Mouse (Mus musculus) small intestine, adult 2 months (tissue): ENCODE data around the gene Phb2. TPM values are rescaled to one million over a fixed set of nuclear protein-coding genes. Genes with fewer than 3 reads are reported as not detected.
A peak's percentile ranks its signal among the peaks of the same experiment; 100 is the strongest.

Source experiments
- H3K27ac ChIP-seq: fragments of 200-500 bp; 2 replicates; pipeline ENCODE4 v1.5.1; 2012; ENCODE audit warnings: low read depth, low read length, control low read depth, inconsistent platforms; ENCODE audit not compliant: insufficient read depth
- H3K27me3 ChIP-seq: fragments of 200-500 bp; 2 replicates; pipeline ENCODE4 v1.6.1; 2012; ENCODE audit warnings: mild to moderate bottlenecking, moderate library complexity, low read length, inconsistent platforms; ENCODE audit not compliant: control insufficient read depth, insufficient read depth
- H3K36me3 ChIP-seq: fragments of 200-500 bp; 2 replicates; pipeline ENCODE4 v1.6.1; 2012; ENCODE audit warnings: mild to moderate bottlenecking, low read length, control low read depth, inconsistent platforms; ENCODE audit not compliant: control insufficient read depth, insufficient read depth
- H3K4me1 ChIP-seq: fragments of 200-500 bp; 2 replicates; pipeline ENCODE4 v1.6.1; 2012; ENCODE audit warnings: low read length, inconsistent platforms, mixed read lengths; ENCODE audit not compliant: control insufficient read depth, insufficient read depth, insufficient read length
- H3K4me3 ChIP-seq: fragments of 200-500 bp; 2 replicates; pipeline ENCODE4 v1.5.1; 2012; ENCODE audit warnings: low read depth, mild to moderate bottlenecking, control low read depth, inconsistent platforms, low read length, moderate library complexity
- CTCF ChIP-seq: fragments of 200-500 bp; IDR thresholded peaks from 2 replicates; pipeline ENCODE4 v1.5.1; 2012; ENCODE audit warnings: low read depth, mild to moderate bottlenecking, control low read depth, inconsistent platforms, low read length, moderate library complexity, mixed read lengths; ENCODE audit not compliant: insufficient replicate concordance, insufficient read length; ENCODE audit errors: extremely low read depth
- POLR2A ChIP-seq: fragments of 200-500 bp; IDR thresholded peaks from 2 replicates; pipeline ENCODE4 v1.6.1; 2012; ENCODE audit warnings: low read depth, mild to moderate bottlenecking, control low read depth, inconsistent platforms, low read length, moderate library complexity
- WGBS: fragments of 180-500 bp; shearing (Covaris S2); methylation state at CpG from one replicate; pipeline ENCODE4 v1.1.7; 2018; 5-methylcytosine and 5-hydroxymethylcytosine counted together
- polyA plus RNA-seq: library from polyadenylated mRNA; depleted of rRNA; stranded (reverse); fragments of >200 nt; gene quantifications from 2 replicates; pipeline ENCODE4 v1.2.3, GENCODE M21; 2012; rRNA removed

Phb2 gene
- polyA plus RNA-seq, 1 experiment: 122 TPM

DNA sequence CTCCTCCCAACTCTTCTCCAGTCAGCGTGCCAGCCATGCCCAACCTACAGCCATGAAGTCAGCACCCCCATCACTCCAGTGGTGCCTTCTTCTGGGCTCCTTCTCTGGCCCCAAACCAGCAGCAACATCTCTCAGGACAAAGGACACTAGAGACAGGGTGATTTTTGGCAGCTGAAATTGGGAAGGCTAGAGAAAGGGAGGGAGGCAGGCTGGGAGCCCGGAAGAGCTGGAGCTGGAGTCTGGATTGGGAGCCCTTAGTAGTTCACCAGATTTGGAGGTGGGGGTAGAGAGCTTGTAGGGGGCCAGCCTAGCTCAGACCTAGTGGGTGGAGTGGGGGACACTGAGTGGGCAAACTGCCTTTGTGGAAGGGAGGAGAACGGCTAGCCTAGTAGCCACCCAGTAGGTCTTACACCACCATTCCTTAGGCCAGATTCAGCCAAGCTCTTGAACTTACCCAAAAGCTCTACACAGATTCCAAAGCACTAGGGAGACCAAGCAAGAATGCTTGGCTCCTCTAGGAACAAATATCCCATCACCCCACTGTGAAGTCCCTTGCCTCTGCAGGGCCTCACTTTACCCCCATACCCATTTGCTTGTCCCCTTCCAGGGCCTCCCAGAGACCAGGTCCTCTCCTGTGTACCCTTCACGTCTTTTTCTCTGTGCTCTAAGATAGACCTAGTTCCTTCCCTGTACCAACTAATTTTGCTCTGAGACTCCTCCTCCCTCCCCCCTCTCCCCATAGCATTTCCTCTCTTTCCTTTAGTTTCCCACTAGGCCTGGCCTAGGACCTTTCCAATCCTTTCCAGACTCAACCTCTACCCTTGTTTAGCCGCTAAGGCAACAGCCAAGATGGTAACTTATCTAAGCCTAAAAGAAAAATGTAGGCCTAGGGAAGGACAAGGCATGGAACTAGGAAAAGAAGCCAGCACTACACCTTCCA lies 46.0 kb downstream of the Phb2 start:
- Histone ChIP-seq H3K4me3 (peak overlapping the region; percentile 37), H3K27ac (peak overlapping the region; percentile 46), H3K4me1 (peaks cover 8% of the 10 kb centered on the region), H3K27me3 (no peaks in the 10 kb centered on the region), H3K36me3 (no peaks in the 10 kb centered on the region)
- WGBS: 69% methylated on average over 5 of the region's 5 CpGs
- TF ChIP-seq CTCF (no peak), POLR2A (no peak)

DNA sequence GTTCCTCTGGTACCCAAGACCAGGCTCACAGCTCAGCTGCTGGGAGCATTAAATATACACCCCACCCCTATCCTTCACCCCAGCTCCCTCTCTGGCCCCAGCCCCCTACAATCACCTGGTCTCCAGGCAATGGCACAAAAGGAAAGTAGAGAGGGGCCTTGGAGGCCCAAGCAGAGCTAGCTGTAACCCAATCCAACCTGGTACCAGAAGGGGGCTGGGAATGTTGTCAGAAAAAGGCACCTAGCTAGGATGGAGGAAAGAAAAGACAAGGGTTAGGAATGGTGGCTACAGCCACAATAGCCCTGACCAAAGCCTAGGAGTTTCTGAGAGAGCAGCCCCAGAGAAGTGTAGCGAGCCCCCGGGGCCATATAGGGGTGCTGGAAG lies 46.7 kb downstream of the Phb2 start:
- Histone ChIP-seq H3K4me1 (peaks cover 8% of the 10 kb centered on the region), H3K27ac (peak overlapping the region; percentile 2; the same call in 1 of the 2 replicates), H3K36me3 (no peaks in the 10 kb centered on the region), H3K4me3 (no peak overlapping the region), H3K27me3 (no peaks in the 10 kb centered on the region)
- WGBS: 39% methylated on average over 2 of the region's 2 CpGs
- TF ChIP-seq POLR2A (no peak), CTCF (no peak)

DNA sequence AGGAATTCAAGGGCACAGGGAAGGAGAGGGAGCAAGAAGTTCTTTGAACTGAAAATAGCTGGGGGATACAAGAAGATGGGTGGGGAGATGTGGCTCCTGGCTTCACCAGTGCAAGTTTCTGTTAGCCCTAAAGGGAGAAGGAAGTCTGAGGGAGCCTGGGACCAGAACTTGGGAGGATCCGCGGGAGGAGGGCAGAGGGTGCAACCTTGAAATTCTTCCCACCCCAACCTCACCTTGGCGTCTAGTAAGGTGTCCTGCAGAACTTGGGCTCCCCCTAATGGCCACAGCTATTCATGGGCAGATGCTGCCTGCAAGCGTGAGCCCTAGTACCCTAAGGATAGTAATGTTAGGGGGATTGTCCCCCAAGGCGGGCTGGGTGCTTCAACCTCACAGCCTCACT lies 47.1 kb downstream of the Phb2 start:
- Histone ChIP-seq H3K27ac (no peak overlapping the region), H3K4me3 (no peak overlapping the region), H3K36me3 (no peaks in the 10 kb centered on the region), H3K27me3 (no peaks in the 10 kb centered on the region), H3K4me1 (peaks cover 7% of the 10 kb centered on the region)
- WGBS: 5% methylated on average over 5 of the region's 5 CpGs
- TF ChIP-seq POLR2A (no peak), CTCF (peak; percentile 90)

DNA sequence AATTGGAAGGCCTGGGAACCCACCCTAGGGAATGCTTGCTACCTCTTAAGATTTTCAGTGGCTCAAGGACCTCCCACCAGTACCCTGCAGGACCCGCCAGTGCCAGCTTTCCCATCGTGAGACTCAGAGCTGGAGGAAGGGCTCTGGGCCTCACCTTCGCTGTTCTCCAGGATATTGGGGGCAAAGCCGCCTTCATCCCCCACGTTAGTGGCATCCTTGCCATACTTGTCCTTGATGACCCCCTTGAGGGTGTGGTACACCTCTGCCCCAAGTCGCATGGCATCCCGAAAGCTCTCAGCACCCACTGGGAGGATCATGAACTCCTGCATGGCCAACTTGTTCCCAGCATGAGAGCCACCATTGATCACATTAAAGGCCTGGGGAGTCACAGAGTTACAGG lies 53.8 kb downstream of the Phb2 start:
- H3K4me3 ChIP-seq: no peak overlapping the region
- H3K27ac ChIP-seq: no peak overlapping the region
- no peaks in the 10 kb centered on the region for H3K36me3 ChIP-seq
- H3K27me3 ChIP-seq: peaks cover 13% of the 10 kb centered on the region
- 89% methylated on average over 7 of the region's 7 CpGs for WGBS
- no peak for TF ChIP-seq POLR2A
- 0 out of 2 replicates have a peak, but pooled peaks cover 3% of the 10 kb centered on the region for H3K4me1 ChIP-seq

Other genes starting within 250 kb of the Phb2 start
- 0.44 and 1.1 TPM in 2 replicates for gene Clstn3, start 247.5 kb upstream of the Phb2 start, polyA plus RNA-seq
- gene C1rl, start 219.2 kb upstream of the Phb2 start, polyA plus RNA-seq: 0.61 and 1.2 TPM in 2 replicates
- gene C1ra, start 199.9 kb upstream of the Phb2 start, polyA plus RNA-seq: 9.1 and 9.2 TPM in 2 replicates
- gene C1s1, start 170.0 kb upstream of the Phb2 start, polyA plus RNA-seq: 9.3 and 11.1 TPM in 2 replicates
- gene C1rb, start 142.0 kb upstream of the Phb2 start, polyA plus RNA-seq: not detected in 2 replicates
- not detected in 2 replicates for gene C1s2, start 76.3 kb upstream of the Phb2 start, polyA plus RNA-seq
- gene Lpcat3, start 49.3 kb upstream of the Phb2 start, polyA plus RNA-seq: 127 and 323 TPM in 2 replicates
- 26.8 and 34.9 TPM in 2 replicates for gene Emg1, start 158 bp upstream of the Phb2 start, polyA plus RNA-seq
- 23.0 and 41.0 TPM in 2 replicates for gene Ptpn6, start 26.4 kb downstream of the Phb2 start, polyA plus RNA-seq
- 80.4 and 143 TPM in 2 replicates for gene Grcc10, start 29.0 kb downstream of the Phb2 start, polyA plus RNA-seq
- not detected in 2 replicates for gene Gm45234, start 43.7 kb downstream of the Phb2 start, polyA plus RNA-seq
- 42.8 and 92.6 TPM in 2 replicates for gene Atn1, start 44.2 kb downstream of the Phb2 start, polyA plus RNA-seq
- gene Eno2, start 57.3 kb downstream of the Phb2 start, polyA plus RNA-seq: 1.3 and 1.7 TPM in 2 replicates
- 0.14 and 0.41 TPM in 2 replicates for gene Lrrc23, start 67.4 kb downstream of the Phb2 start, polyA plus RNA-seq
- 16.6 and 38.8 TPM in 2 replicates for gene Spsb2, start 96.3 kb downstream of the Phb2 start, polyA plus RNA-seq
- 420 and 801 TPM in 2 replicates for gene Tpi1, start 102.0 kb downstream of the Phb2 start, polyA plus RNA-seq
- 26.7 and 53.0 TPM in 2 replicates for gene Usp5, start 117.1 kb downstream of the Phb2 start, polyA plus RNA-seq
- 32.2 and 52.9 TPM in 2 replicates for gene Cdca3, start 117.2 kb downstream of the Phb2 start, polyA plus RNA-seq
- 0.05 and 0.19 TPM in 2 replicates for gene Gnb3, start 127.9 kb downstream of the Phb2 start, polyA plus RNA-seq
- gene P3h3, start 145.4 kb downstream of the Phb2 start, polyA plus RNA-seq: 8.1 and 8.7 TPM in 2 replicates
- gene Gpr162, start 151.6 kb downstream of the Phb2 start, polyA plus RNA-seq: 1.2 and 1.7 TPM in 2 replicates
- 3.7 and 5.8 TPM in 2 replicates for gene Cd4, start 175.9 kb downstream of the Phb2 start, polyA plus RNA-seq
- 4.5 and 7.0 TPM in 2 replicates for gene Lag3, start 199.4 kb downstream of the Phb2 start, polyA plus RNA-seq
- 683 and 1,784 TPM in 2 replicates for gene Ptms, start 207.8 kb downstream of the Phb2 start, polyA plus RNA-seq
- gene Mlf2, start 219.1 kb downstream of the Phb2 start, polyA plus RNA-seq: 212 and 412 TPM in 2 replicates